Mouse (Mus musculus) embryonic facial prominence, embryonic 13.5 days (tissue): ENCODE data around the gene Smarcd3. TPM values are rescaled to one million over a fixed set of nuclear protein-coding genes. Genes with fewer than 3 reads are reported as not detected.

Experiments
- ATAC-seq: fragments of 200-750 bp; cut with Nextera tagmentation; 2 replicates; pipeline ENCODE4 v1.8.0; 2017; ENCODE audit warnings: low read depth; ENCODE audit not compliant: insufficient number of reproducible peaks, insufficient read depth, low FRiP score, low TSS enrichment
- H3K27ac ChIP-seq: fragments of 300-500 bp; sonication (generic); 2 replicates; pipeline ENCODE4 v1.5.1; 2015; ENCODE audit warnings: moderate library complexity, mild to moderate bottlenecking, inconsistent platforms
- H3K27me3 ChIP-seq: fragments of 300-500 bp; sonication (generic); 2 replicates; pipeline ENCODE4 v1.6.1; 2015; ENCODE audit warnings: mild to moderate bottlenecking, inconsistent platforms
- H3K36me3 ChIP-seq: fragments of 300-500 bp; sonication (generic); 2 replicates; pipeline ENCODE4 v1.6.1; 2015; ENCODE audit warnings: mild to moderate bottlenecking, inconsistent platforms
- H3K4me1 ChIP-seq: fragments of 300-500 bp; sonication (generic); 2 replicates; pipeline ENCODE4 v1.6.1; 2015; ENCODE audit warnings: inconsistent platforms
- H3K4me2 ChIP-seq: fragments of 300-500 bp; sonication (generic); 2 replicates; pipeline ENCODE4 v1.6.1; 2015; ENCODE audit warnings: moderate library complexity, mild to moderate bottlenecking, inconsistent platforms
- H3K4me3 ChIP-seq: fragments of 300-500 bp; sonication (generic); 2 replicates; pipeline ENCODE4 v1.5.1; 2015; ENCODE audit warnings: mild to moderate bottlenecking, inconsistent platforms
- H3K9ac ChIP-seq: fragments of 300-500 bp; sonication (generic); 2 replicates; pipeline ENCODE4 v1.6.1; 2015; ENCODE audit warnings: mild to moderate bottlenecking, inconsistent platforms
- H3K9me3 ChIP-seq: fragments of 300-500 bp; sonication (generic); 2 replicates; pipeline ENCODE4 v1.6.1; 2016; ENCODE audit warnings: inconsistent platforms
- WGBS: fragments of 180-500 bp; shearing (Covaris S2); methylation state at CpG from one replicate; pipeline ENCODE4 v1.1.7; 2015; ENCODE audit warnings: mixed read lengths; 5-methylcytosine and 5-hydroxymethylcytosine counted together
- polyA plus RNA-seq: library from polyadenylated mRNA; unstranded; fragments of >200 nt; fragmentation: Nextera tagmentation; extraction: Ambion mirVana; gene quantifications from 2 replicates; pipeline ENCODE4 v1.2.1, GENCODE M21; 2015

Gene Smarcd3
- 37.4 and 43.5 TPM in 2 replicates for polyA plus RNA-seq

DNA sequence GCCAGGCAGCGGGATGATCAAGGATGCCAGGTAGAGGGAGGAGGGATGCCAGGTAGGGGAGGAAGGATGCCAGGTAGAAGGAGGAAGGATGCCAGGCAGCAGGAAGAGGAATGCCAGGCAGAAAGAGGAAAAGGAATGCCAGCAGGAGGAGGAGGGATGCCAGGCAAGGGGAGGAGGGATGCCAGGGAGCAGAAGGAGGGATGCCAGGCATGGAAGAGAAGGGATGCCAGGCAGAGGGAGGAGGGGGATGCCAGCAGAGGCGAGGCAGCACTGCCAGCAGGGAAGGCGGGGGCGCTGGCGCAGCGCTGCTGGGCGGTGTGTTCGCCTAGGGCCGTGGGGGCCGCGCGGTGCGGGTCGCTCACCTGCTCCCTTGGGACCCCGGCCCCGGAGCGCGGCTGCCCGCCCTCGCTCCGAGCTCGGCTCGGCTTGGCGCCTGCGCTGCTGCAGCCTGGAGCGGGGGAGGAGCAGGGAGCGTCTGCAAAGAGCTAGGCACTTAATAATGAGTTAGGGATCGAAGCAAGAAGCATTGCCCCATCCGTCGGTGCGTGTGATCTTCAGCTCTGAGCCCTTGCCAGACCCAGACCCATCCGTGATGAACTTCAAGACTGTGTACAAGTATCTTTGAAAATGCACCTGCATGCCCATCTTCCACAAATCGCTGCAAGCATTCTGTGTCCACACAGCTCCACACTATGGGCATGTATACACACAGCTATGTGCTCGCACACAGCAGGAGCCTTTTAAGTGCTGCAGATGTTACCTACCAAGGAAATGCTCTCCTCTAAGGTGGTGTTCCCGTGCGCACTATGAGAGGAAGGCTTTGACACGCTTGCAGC is at the start of gene Smarcd3:
Gene Smarcd3 (minus strand): TSS at position 426 of the 836 bp plus-strand sequence.
- 2% methylated on average over 37 of the region's 37 CpGs for WGBS
- H3K27ac ChIP-seq = no peak within 1 kb of the TSS
- peak within 1 kb of the TSS; percentile 74 for H3K9ac ChIP-seq
- peaks cover 22% of the 10 kb centered on the region for H3K4me1 ChIP-seq
- ATAC-seq = peak; percentile 48; the same call in 1 of the 2 replicates
- peak within 1 kb of the TSS; percentile 55 for H3K4me3 ChIP-seq
- peaks cover 48% of the 10 kb centered on the region for H3K27me3 ChIP-seq
- no peaks in the 10 kb centered on the region for H3K9me3 ChIP-seq
- H3K36me3 ChIP-seq = no peaks in the 10 kb centered on the region
- peak within 1 kb of the TSS; percentile 93 for H3K4me2 ChIP-seq

DNA sequence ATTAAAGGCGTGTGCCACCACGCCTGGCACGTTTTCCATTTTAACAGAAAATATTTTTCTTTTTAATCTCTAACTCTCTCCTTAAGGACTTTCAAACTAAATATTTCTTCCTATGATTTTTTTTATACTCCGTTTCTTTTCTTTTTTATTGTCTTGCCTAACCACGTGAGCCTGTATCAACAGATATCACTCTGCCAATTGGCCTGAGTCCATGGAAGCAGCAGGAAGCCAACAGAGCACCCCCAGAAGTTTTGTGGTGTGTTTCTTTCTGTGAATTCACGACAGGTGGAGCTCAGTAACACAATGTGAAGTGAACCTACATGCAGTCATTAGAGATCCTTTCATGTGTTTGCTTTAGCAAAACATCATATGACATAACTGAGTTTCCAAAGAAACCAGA is 37.2 kb upstream of the Smarcd3 start:
- no peak for ATAC-seq
- 82% methylated on average over 6 of the region's 6 CpGs for WGBS

DNA sequence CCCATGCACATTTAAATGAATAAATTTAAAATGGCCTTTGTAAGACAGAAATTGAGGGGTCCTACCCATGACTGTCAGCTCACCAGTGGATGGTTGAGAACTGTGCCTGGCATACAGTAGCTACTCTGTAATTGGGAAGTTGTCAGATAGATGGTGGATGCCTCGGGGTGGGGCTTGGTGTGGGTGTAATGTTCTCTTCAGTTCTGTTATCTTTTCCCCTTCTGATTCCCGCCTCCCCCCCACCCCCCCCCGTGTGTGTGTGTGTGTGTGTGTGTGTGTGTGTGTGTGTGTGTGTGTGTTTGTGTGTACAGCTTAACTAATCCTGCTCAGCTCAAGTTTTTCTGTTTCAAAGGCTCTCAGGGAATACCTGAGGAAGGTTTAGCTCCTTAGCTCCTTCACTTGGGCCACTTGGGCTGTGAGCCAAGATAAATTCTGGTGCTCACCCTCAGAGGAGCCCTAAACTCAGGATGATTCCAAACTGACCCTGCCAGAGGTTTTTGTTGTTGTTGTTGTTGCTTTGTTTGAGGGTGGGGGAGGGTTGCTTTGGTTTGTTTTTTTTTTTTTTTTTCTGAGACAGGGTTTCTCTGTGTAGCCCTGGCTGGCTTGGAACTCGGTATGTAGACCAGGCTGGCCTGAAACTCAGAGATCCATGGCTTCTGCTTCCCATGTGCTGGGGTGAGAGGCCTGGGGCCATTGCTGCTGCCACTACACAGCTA is 35.7 kb upstream of the Smarcd3 start:
- WGBS = 69% methylated on average over 4 of the region's 4 CpGs

More for the DNA sequence above, 37.2 kb upstream of the Smarcd3 start:
- H3K36me3 ChIP-seq = no peaks in the 10 kb centered on the region
- H3K27ac ChIP-seq = no peak overlapping the region
- no peak overlapping the region for H3K4me2 ChIP-seq
- no peaks in the 10 kb centered on the region for H3K27me3 ChIP-seq
- H3K9ac ChIP-seq = no peak overlapping the region
- no peaks in the 10 kb centered on the region for H3K9me3 ChIP-seq
- H3K4me3 ChIP-seq = no peak overlapping the region
- no peaks in the 10 kb centered on the region for H3K4me1 ChIP-seq

DNA sequence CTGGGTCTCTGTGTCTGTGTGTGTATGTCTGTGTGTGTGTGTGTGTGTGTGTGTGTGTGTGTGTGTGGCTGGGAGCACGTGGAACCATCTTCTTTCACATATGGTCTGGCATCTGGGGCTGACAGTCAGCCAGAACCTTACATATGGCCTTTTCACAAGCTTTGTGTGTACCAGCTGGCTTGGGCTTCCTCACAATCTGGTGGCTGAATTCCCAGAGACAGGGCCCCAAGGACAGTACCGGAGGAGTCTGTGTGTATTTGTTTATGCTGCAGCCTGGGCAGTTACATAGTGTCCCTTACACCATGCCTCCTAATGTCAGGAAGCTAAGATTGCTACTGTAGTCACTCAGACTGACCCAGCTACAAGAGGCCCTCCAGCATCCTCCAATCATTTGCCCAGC is 32.9 kb upstream of the Smarcd3 start:
- H3K4me1 ChIP-seq = no peaks in the 10 kb centered on the region
- H3K9ac ChIP-seq = no peak overlapping the region
- no peak overlapping the region for H3K4me3 ChIP-seq
- no peaks in the 10 kb centered on the region for H3K36me3 ChIP-seq
- H3K27me3 ChIP-seq = no peaks in the 10 kb centered on the region
- H3K9me3 ChIP-seq = no peaks in the 10 kb centered on the region
- ATAC-seq = no peak
- 55% methylated on average over 2 of the region's 2 CpGs for WGBS
- no peak overlapping the region for H3K4me2 ChIP-seq
- H3K27ac ChIP-seq = no peak overlapping the region

More for the DNA sequence above, 35.7 kb upstream of the Smarcd3 start:
- no peak overlapping the region for H3K27ac ChIP-seq
- no peaks in the 10 kb centered on the region for H3K4me1 ChIP-seq
- H3K4me3 ChIP-seq = no peak overlapping the region
- no peaks in the 10 kb centered on the region for H3K9me3 ChIP-seq
- H3K36me3 ChIP-seq = no peaks in the 10 kb centered on the region
- no peak overlapping the region for H3K9ac ChIP-seq
- no peak for ATAC-seq
- H3K4me2 ChIP-seq = no peak overlapping the region
- H3K27me3 ChIP-seq = no peaks in the 10 kb centered on the region

DNA sequence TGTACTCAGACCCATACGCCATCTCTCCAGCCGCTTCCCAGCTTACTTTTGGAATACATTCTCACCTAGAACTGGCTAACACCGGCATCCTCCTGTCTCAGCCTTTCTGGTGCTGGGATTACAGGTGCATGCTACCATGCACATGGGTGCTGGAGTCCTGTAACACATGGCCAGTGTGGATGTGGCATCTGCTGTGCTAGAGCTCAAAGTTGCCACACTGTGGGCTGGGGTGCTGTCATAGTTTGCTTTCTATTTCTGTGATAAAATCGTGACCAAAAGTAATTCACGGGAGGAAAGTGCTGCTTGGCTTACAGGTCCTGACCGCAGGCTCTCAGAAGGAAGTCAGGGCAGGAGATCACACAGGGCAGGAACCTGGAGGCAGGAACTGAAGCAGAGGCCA is 30.3 kb upstream of the Smarcd3 start:
- no peaks in the 10 kb centered on the region for H3K4me1 ChIP-seq
- no peak overlapping the region for H3K27ac ChIP-seq
- H3K36me3 ChIP-seq = no peaks in the 10 kb centered on the region
- 83% methylated on average over 6 of the region's 6 CpGs for WGBS
- ATAC-seq = no peak
- no peak overlapping the region for H3K9ac ChIP-seq
- H3K9me3 ChIP-seq = no peaks in the 10 kb centered on the region
- H3K27me3 ChIP-seq = no peaks in the 10 kb centered on the region
- H3K4me2 ChIP-seq = no peak overlapping the region
- no peak overlapping the region for H3K4me3 ChIP-seq

DNA sequence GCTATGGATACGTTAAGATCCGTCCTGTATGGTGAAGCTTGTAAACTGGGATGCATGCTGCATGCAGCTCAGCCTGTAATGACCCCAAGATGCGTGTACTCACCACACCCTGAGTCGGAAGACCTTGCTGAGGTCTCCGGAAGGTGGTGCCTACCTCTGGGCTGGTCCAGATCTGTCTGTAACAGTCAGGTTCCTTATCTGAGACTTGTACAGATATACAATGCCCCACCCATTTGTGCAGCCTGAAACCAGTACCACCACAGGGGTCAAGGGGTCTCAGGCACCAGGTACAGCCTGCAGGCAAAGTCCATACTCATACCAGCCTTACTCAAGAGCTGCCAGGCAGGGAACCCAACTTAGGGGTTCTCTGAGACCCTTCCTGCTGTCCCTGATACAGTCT is 28.6 kb upstream of the Smarcd3 start:
- H3K4me2 ChIP-seq = no peak overlapping the region
- no peak overlapping the region for H3K4me3 ChIP-seq
- no peak for ATAC-seq
- H3K36me3 ChIP-seq = no peaks in the 10 kb centered on the region
- 85% methylated on average over 5 of the region's 5 CpGs for WGBS
- no peaks in the 10 kb centered on the region for H3K27me3 ChIP-seq
- H3K9ac ChIP-seq = no peak overlapping the region
- no peak overlapping the region for H3K27ac ChIP-seq
- H3K4me1 ChIP-seq = no peaks in the 10 kb centered on the region
- H3K9me3 ChIP-seq = no peaks in the 10 kb centered on the region

DNA sequence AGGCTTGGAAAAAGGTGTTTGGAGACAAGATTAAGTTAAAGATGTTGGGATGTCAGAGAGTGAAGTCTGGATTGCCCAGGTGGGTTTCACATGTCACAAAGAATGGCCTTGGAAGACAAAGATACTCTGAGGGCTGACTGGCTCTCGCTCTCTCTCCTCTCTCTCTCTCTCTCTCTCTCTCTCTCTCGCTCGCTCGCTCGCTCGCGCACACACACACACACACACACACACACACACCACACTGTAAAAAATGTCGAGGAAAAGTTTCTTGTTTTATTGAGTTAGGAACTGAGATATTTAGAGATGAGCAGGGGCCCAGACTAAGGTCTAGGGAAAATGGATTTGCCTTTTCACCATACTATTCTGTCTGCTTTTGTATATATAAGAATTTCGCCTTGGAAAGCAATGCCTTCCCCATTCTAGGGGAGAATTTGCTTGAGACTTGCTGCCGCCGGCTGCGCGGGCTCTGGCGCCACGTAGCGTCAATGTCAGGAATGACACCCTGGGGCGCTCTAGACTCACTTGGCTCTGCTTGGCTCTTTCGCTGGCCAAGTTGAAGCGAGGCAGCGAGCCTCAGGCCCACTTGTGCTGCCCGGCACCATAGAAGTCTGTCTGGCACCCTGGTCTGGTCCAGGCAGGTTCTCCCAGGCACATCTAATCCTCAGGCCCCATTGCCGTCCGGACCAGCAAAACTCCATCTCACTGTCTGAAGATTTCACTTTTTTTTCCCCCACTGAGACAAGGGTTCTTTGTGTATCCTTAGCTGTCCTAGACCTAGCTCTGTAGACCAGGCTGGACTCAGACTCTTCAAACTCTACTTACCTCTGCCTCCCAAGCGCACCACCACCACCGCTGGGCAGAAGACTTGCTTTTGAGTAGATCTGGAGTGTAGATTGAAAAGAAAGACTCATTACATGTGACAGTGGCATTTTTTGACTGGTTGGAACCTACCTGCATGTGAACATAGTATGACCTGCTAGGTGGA is 27.8 kb upstream of the Smarcd3 start:
- Histone ChIP-seq H3K4me3 (no peak overlapping the region), H3K4me2 (no peak overlapping the region), H3K27ac (no peak overlapping the region), H3K27me3 (no peaks in the 10 kb centered on the region), H3K9ac (peak overlapping the region; percentile 55), H3K9me3 (no peaks in the 10 kb centered on the region), H3K36me3 (no peaks in the 10 kb centered on the region), H3K4me1 (no peaks in the 10 kb centered on the region)
- ATAC-seq = no peak
- WGBS = 30% methylated on average over 25 of the region's 25 CpGs

DNA sequence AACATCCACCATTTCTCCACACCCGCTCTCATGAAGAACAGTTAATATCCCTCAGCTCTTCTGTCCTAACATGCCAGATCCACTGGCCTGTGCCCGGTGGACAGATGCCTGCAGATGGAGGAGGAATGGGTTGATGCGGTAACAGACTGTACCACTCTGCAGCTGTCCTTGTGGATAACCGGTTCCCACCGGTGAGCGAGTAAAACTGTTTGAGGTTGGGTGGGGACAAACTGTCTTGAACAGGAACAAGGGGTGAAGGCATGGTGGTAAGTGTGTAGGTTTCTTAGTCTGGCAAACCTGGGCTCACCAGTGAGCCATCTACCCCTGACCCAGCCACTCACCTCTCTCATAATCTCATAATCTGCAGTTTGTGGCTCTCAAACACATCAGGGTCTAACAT is 27.1 kb upstream of the Smarcd3 start:
- Histone ChIP-seq H3K9me3 (no peaks in the 10 kb centered on the region), H3K27me3 (no peaks in the 10 kb centered on the region), H3K9ac (no peak overlapping the region), H3K36me3 (no peaks in the 10 kb centered on the region), H3K4me1 (no peaks in the 10 kb centered on the region), H3K27ac (no peak overlapping the region), H3K4me3 (no peak overlapping the region), H3K4me2 (no peak overlapping the region)
- WGBS = 85% methylated on average over 6 of the region's 6 CpGs
- no peak for ATAC-seq

DNA sequence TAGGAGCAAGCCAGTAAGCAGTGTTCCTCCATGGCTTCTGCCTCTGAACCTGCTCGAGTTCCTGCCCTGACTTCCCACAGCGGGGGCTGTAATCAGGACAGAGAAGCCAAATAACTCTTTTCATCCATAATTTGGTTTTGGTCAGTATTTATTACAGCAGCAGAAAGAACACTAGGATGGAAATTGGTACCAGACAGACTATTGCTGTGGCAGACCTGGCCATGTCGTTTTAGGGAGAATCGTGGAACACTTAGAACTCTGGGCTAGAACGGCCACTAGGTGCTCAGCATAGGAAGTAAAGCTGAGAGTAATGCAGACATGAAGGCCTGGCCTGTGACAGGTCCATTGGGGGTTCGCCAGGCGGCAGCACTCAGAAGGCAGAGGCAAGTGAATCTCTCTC is 25.5 kb upstream of the Smarcd3 start:
- no peak for ATAC-seq
- 70% methylated on average over 7 of the region's 7 CpGs for WGBS
- Histone ChIP-seq H3K4me2 (no peak overlapping the region), H3K4me1 (no peaks in the 10 kb centered on the region), H3K27me3 (no peaks in the 10 kb centered on the region), H3K9me3 (no peaks in the 10 kb centered on the region), H3K36me3 (no peaks in the 10 kb centered on the region), H3K4me3 (no peak overlapping the region), H3K9ac (no peak overlapping the region), H3K27ac (no peak overlapping the region)

DNA sequence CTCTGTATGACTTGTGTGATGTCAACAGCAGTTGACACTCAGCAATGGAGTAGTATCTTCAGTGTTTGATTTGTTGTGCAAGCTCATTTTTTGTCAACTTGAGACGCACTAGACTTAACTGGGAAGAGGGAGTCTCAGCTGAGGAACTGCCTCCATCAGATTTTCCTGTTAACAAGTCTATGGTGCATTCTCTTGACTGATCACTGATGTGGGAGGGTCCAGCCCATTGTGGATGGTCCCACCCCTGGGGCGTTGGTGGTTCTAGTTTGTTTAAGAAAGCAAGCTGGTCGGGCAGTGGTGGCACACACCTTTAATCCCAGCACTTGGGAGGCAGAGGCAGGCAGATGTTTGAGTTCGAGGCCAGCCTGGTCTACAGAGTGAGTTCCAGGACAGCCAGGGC is 25.0 kb upstream of the Smarcd3 start:
- Histone ChIP-seq H3K9me3 (no peaks in the 10 kb centered on the region), H3K4me3 (no peak overlapping the region), H3K27me3 (no peaks in the 10 kb centered on the region), H3K27ac (no peak overlapping the region), H3K36me3 (no peaks in the 10 kb centered on the region), H3K4me2 (no peak overlapping the region), H3K4me1 (no peaks in the 10 kb centered on the region), H3K9ac (no peak overlapping the region)
- 58% methylated on average over 4 of the region's 4 CpGs for WGBS
- ATAC-seq = no peak

DNA sequence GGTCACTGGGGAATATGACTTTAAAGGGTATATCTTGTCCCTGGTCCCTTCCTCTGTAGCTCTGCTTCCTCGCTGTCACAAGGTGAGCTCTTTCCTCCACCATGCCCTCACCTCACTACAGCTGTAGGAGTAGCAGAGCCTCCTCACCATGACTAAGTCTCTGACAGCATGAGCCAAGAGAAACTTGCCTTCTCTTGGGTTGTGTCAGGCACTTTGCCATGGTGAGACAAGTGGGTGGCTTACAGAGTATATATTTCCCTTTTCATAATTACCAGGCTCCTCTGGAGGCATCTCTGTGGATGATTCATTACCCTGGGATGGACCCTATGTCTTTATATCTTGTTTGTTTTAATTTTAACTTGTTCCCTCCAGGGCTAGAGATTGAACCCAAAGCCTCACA is 21.2 kb upstream of the Smarcd3 start:
- H3K27ac ChIP-seq = no peak overlapping the region
- no peaks in the 10 kb centered on the region for H3K27me3 ChIP-seq
- H3K4me1 ChIP-seq = no peaks in the 10 kb centered on the region
- H3K36me3 ChIP-seq = no peaks in the 10 kb centered on the region
- WGBS = 80% methylated on average over 1 of the region's 1 CpGs
- no peak for ATAC-seq
- H3K4me2 ChIP-seq = no peak overlapping the region
- H3K9ac ChIP-seq = no peak overlapping the region
- H3K4me3 ChIP-seq = no peak overlapping the region
- H3K9me3 ChIP-seq = no peaks in the 10 kb centered on the region
